Mouse (Mus musculus): ENCODE measurements around the gene Slco1b2. TPM values are rescaled to one million over a fixed set of nuclear protein-coding genes. Genes with fewer than 3 reads are reported as not detected.
"Not testable (repeated sequence)": the region's sequence is repeated elsewhere in the genome, so short reads cannot be mapped to it uniquely, and the experiment has no call there.

The Slco1b2 gene
- polyA plus RNA-seq (2016; fragmentation: Nextera tagmentation; extraction: Ambion mirVana): 0.09 TPM in 1 of 2 replicates, not detected in the other

GRCm38 (mm10) chr6:141629291-141629690 lies at the start of gene Slco1b2:
Gene Slco1b2 (plus strand): TSS chr6:141629518.
- Histone ChIP-seq H3K4me1 (no peaks in the 10 kb centered on the region), H3K36me3 (no peaks in the 10 kb centered on the region), H3K4me3 (no peak within 1 kb of the TSS), H3K9ac (replicated peaks) (no peak within 1 kb of the TSS), H3K27ac (replicated peaks) (no peak within 1 kb of the TSS), H3K9me3 (no peaks in the 10 kb centered on the region), H3K27me3 (no peaks in the 10 kb centered on the region), H3K4me2 (replicated peaks) (no peak within 1 kb of the TSS)
- 81% methylated on average over 3 of the region's 3 CpGs for WGBS
- no peak for ATAC-seq (ENCODE audit: low FRiP score, low read depth)

- Histone ChIP-seq H3K4me3 (no peak overlapping the region), H3K27me3 (no peaks in the 10 kb centered on the region), H3K4me1 (no peaks in the 10 kb centered on the region), H3K4me2 (replicated peaks) (no peak overlapping the region), H3K27ac (replicated peaks) (no peak overlapping the region), H3K9me3 (no peaks in the 10 kb centered on the region), H3K9ac (replicated peaks) (no peak overlapping the region), H3K36me3 (no peaks in the 10 kb centered on the region)
- ATAC-seq (ENCODE audit: low FRiP score, low read depth): no peak
- WGBS: 84% methylated on average over 1 of the region's 1 CpGs
Observed at GRCm38 (mm10) chr6:141584791-141585403, 44.4 kb upstream of the Slco1b2 start.

GRCm38 (mm10) chr6:141590002-141590401 lies 39.3 kb upstream of the Slco1b2 start:
- H3K9me3 ChIP-seq: no peaks in the 10 kb centered on the region
- no peaks in the 10 kb centered on the region for H3K36me3 ChIP-seq
- no peak overlapping the region for H3K4me3 ChIP-seq
- no peak overlapping the region for H3K27ac ChIP-seq (replicated peaks)
- WGBS: 42% methylated on average over 1 of the region's 1 CpGs
- H3K9ac ChIP-seq (replicated peaks): no peak overlapping the region
- H3K4me2 ChIP-seq (replicated peaks): no peak overlapping the region
- H3K4me1 ChIP-seq: no peaks in the 10 kb centered on the region
- H3K27me3 ChIP-seq: no peaks in the 10 kb centered on the region
- ATAC-seq (ENCODE audit: low FRiP score, low read depth): no peak

- WGBS: 60% methylated on average over 4 of the region's 4 CpGs
- not testable (repeated sequence) for H3K9ac ChIP-seq (replicated peaks); ATAC-seq (ENCODE audit: low FRiP score, low read depth); H3K27ac ChIP-seq (replicated peaks); H3K4me2 ChIP-seq (replicated peaks); H3K4me1 ChIP-seq; H3K9me3 ChIP-seq; H3K27me3 ChIP-seq; H3K4me3 ChIP-seq; H3K36me3 ChIP-seq
Observed at GRCm38 (mm10) chr6:141590598-141591200, 38.6 kb upstream of the Slco1b2 start.

GRCm38 (mm10) chr6:141596081-141596480 lies 33.2 kb upstream of the Slco1b2 start:
- Histone ChIP-seq H3K36me3 (no peaks in the 10 kb centered on the region), H3K27ac (replicated peaks) (no peak overlapping the region), H3K9me3 (peaks cover 12% of the 10 kb centered on the region), H3K4me2 (replicated peaks) (no peak overlapping the region), H3K4me3 (no peak overlapping the region), H3K27me3 (no peaks in the 10 kb centered on the region), H3K9ac (replicated peaks) (no peak overlapping the region), H3K4me1 (no peaks in the 10 kb centered on the region)
- WGBS: 83% methylated on average over 2 of the region's 2 CpGs
- ATAC-seq (ENCODE audit: low FRiP score, low read depth): no peak

GRCm38 (mm10) chr6:141597037-141597436 lies 32.3 kb upstream of the Slco1b2 start:
- Histone ChIP-seq H3K9ac (replicated peaks) (no peak overlapping the region), H3K27ac (replicated peaks) (no peak overlapping the region), H3K4me1 (no peaks in the 10 kb centered on the region), H3K27me3 (no peaks in the 10 kb centered on the region), H3K36me3 (no peaks in the 10 kb centered on the region), H3K4me3 (no peak overlapping the region), H3K9me3 (peaks cover 12% of the 10 kb centered on the region), H3K4me2 (replicated peaks) (no peak overlapping the region)
- no peak for ATAC-seq (ENCODE audit: low FRiP score, low read depth)
- 100% methylated on average over 2 of the region's 2 CpGs for WGBS

- Histone ChIP-seq H3K27ac (replicated peaks) (no peak overlapping the region), H3K36me3 (no peaks in the 10 kb centered on the region), H3K4me3 (no peak overlapping the region), H3K9me3 (peaks cover 12% of the 10 kb centered on the region), H3K4me2 (replicated peaks) (no peak overlapping the region), H3K4me1 (no peaks in the 10 kb centered on the region), H3K27me3 (no peaks in the 10 kb centered on the region), H3K9ac (replicated peaks) (no peak overlapping the region)
- WGBS: 60% methylated on average over 9 of the region's 9 CpGs
- no peak for ATAC-seq (ENCODE audit: low FRiP score, low read depth)
Observed at GRCm38 (mm10) chr6:141600940-141601339, 28.4 kb upstream of the Slco1b2 start.

- H3K36me3 ChIP-seq: no peaks in the 10 kb centered on the region
- H3K9me3 ChIP-seq: no peaks in the 10 kb centered on the region
- no peaks in the 10 kb centered on the region for H3K27me3 ChIP-seq
- WGBS: 75% methylated on average over 2 of the region's 2 CpGs
- no peaks in the 10 kb centered on the region for H3K4me1 ChIP-seq
- ATAC-seq (ENCODE audit: low FRiP score, low read depth): no peak
- no peak overlapping the region for H3K9ac ChIP-seq (replicated peaks)
- no peak overlapping the region for H3K4me2 ChIP-seq (replicated peaks)
- no peak overlapping the region for H3K27ac ChIP-seq (replicated peaks)
- no peak overlapping the region for H3K4me3 ChIP-seq
Observed at GRCm38 (mm10) chr6:141610702-141611260, 18.5 kb upstream of the Slco1b2 start.

GRCm38 (mm10) chr6:141614017-141614416 lies 15.3 kb upstream of the Slco1b2 start:
- no peak overlapping the region for H3K4me2 ChIP-seq (replicated peaks)
- no peak overlapping the region for H3K27ac ChIP-seq (replicated peaks)
- no peak overlapping the region for H3K9ac ChIP-seq (replicated peaks)

GRCm38 (mm10) chr6:141615348-141615747 lies 14.0 kb upstream of the Slco1b2 start:
- H3K4me2 ChIP-seq (replicated peaks): no peak overlapping the region
- no peaks in the 10 kb centered on the region for H3K36me3 ChIP-seq
- H3K4me1 ChIP-seq: no peaks in the 10 kb centered on the region
- ATAC-seq (ENCODE audit: low FRiP score, low read depth): no peak
- no peak overlapping the region for H3K27ac ChIP-seq (replicated peaks)
- 86% methylated on average over 3 of the region's 3 CpGs for WGBS
- H3K9ac ChIP-seq (replicated peaks): no peak overlapping the region
- no peaks in the 10 kb centered on the region for H3K27me3 ChIP-seq
- no peaks in the 10 kb centered on the region for H3K9me3 ChIP-seq
- no peak overlapping the region for H3K4me3 ChIP-seq

More at GRCm38 (mm10) chr6:141614017-141614416, 15.3 kb upstream of the Slco1b2 start:
- H3K9me3 ChIP-seq: no peaks in the 10 kb centered on the region
- no peaks in the 10 kb centered on the region for H3K36me3 ChIP-seq
- ATAC-seq (ENCODE audit: low FRiP score, low read depth): no peak
- no peak overlapping the region for H3K4me3 ChIP-seq
- H3K4me1 ChIP-seq: no peaks in the 10 kb centered on the region
- H3K27me3 ChIP-seq: no peaks in the 10 kb centered on the region

GRCm38 (mm10) chr6:141632935-141633334 lies 3.6 kb downstream of the Slco1b2 start:
- 92% methylated on average over 6 of the region's 6 CpGs for WGBS
- no peak for ATAC-seq (ENCODE audit: low FRiP score, low read depth)
- no peaks in the 10 kb centered on the region for H3K36me3 ChIP-seq

GRCm38 (mm10) chr6:141635250-141635649 lies 5.9 kb downstream of the Slco1b2 start:
- Histone ChIP-seq H3K9me3 (no peaks in the 10 kb centered on the region), H3K4me2 (replicated peaks) (no peak overlapping the region), H3K27ac (replicated peaks) (no peak overlapping the region), H3K27me3 (no peaks in the 10 kb centered on the region), H3K9ac (replicated peaks) (no peak overlapping the region), H3K4me1 (no peaks in the 10 kb centered on the region), H3K36me3 (no peaks in the 10 kb centered on the region), H3K4me3 (no peak overlapping the region)
- 80% methylated on average over 2 of the region's 2 CpGs for WGBS
- ATAC-seq (ENCODE audit: low FRiP score, low read depth): no peak

More at GRCm38 (mm10) chr6:141632935-141633334, 3.6 kb downstream of the Slco1b2 start:
- Histone ChIP-seq H3K27ac (replicated peaks) (no peak overlapping the region), H3K9ac (replicated peaks) (no peak overlapping the region), H3K4me1 (no peaks in the 10 kb centered on the region), H3K9me3 (no peaks in the 10 kb centered on the region), H3K4me3 (no peak overlapping the region), H3K4me2 (replicated peaks) (no peak overlapping the region), H3K27me3 (no peaks in the 10 kb centered on the region)
